Mouse (Mus musculus): Measurements from ENCODE around the gene Nlrp9b.
"Not testable (repeated sequence)": the region's sequence is repeated elsewhere in the genome, so short reads cannot be mapped to it uniquely, and the experiment has no call there.

The Nlrp9b gene

DNA sequence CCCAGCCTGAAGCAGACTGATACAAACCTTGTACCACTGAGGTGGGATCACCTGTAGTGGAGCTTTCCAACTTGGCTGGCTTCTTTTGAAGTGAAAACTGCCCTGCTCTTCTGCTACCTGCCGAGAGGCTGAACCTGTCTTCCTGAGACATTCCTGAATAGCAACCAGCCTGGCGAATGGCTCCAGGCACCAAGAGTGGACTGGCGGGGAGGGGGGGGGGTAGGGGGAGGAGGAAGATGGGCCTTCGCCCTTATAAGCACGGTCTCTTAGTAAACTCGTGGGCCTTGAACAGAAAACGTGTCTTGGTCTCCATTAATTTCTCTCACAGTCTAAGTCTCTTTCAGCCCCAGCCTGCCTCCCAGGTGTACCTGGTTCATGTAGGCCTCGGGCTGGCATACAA is at the start of gene Nlrp9b:
Nlrp9b (plus strand) TSS at position 301 of the 400 bp plus-strand sequence.
- DNase-seq (ENCODE audit: extremely low read depth, low read depth) = not testable (repeated sequence)

- DNase-seq (ENCODE audit: extremely low read depth, low read depth) = no peak
These were observed 46.6 kb upstream of the Nlrp9b start for GRCm38 (mm10) chr7:19944709-19945108.

DNA sequence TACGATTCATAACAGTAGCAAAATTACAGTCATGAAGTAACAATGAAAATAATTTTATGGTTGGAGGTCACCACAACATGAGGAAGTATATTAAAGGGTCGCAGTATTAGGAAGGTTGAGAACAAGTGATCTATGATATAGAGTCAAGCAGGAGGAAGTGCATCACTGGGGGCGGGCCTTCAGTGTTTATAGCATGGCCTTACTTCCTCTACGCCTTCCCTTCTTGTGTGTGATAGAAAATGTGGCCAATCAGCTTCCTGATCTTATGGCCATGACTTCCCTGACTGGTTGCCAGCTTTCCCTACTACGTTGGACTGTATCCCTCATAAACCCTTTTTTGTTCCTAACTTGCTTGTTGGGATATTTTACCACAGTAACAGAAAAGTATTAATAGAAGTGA is 46.1 kb upstream of the Nlrp9b start:
- DNase-seq (ENCODE audit: extremely low read depth, low read depth) = no peak

GRCm38 (mm10) chr7:19945821-19946515 is 45.3 kb upstream of the Nlrp9b start:
- no peak for DNase-seq (ENCODE audit: extremely low read depth, low read depth)

GRCm38 (mm10) chr7:19948956-19949355 is 42.3 kb upstream of the Nlrp9b start:
- DNase-seq (ENCODE audit: extremely low read depth, low read depth) = no peak

DNA sequence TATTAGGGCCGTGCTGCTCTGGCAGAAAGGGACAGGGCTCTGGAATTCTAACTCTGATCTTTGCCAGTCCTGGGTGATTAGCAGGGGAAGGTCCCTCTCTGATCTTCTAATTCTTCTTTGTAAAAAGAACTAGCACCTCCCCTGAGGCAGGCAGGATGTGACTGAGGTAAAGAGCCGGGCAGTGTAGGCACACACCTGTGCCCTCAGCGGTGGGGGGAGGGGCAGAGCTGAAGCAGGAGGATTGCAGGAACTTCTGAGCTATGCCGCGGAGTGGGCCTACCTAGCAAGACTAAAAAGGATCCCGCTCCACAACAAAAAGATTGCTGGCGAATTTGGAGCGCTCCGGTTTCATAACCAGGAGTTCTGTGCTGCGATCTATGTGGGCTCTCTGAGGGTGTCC is 41.3 kb upstream of the Nlrp9b start:
- DNase-seq (ENCODE audit: extremely low read depth, low read depth) = no peak

- DNase-seq (ENCODE audit: extremely low read depth, low read depth) = no peak
These were observed 40.7 kb upstream of the Nlrp9b start, which contains the start of gene Igsf23 for GRCm38 (mm10) chr7:19950589-19950988. Gene Igsf23, minus strand, starts transcription at chr7:19950756.

DNA sequence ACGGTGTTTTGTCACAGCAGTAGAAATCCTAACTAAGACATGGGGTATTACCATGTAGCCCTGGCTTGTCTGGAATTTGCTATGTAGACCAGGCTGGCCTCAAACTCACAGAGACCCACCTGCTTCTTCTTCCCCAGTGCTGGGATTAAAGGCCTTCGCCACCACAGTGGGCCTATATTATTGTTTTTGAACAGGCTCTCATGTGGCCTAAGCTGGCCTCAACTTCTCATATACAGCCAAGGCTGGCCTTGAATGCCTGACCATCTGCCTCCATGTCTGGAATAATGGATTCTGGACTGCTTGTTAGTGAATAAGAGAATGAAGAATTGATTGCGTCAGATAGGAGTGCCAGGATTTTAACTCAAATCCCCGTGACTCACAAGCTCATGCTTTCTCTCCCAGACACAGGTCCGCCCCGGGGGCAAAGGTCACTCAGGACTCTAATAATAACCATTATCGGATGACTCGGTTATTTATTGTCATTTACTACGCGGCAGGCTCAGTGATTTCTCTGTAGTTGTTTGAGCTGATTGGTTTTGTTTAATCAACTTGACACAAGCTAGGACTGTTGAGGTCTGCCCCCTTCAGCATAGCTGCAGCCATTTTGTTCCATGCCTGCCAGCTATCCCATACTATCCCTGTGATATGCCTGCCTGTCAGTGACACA is 38.8 kb upstream of the Nlrp9b start:
- DNase-seq (ENCODE audit: extremely low read depth, low read depth) = no peak

DNA sequence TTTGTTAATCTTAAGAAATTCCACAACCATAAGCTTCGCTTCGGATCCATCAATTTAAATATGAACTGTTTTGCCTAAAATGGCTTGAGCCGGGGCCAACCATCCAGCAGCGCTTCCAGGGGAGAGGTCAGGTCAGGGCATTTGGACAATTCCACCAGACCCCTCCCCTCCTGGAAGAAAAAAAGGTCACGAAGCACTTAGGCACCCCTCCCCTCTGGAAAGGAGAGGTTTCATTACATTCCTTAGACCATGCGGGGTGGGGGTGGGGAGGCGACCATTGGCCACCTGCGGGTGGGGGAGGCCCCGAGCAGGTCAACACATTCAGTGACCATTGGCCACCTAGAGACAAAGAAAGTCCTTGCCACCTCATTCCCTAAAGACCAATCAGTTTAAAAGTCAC is 38.2 kb upstream of the Nlrp9b start:
- DNase-seq (ENCODE audit: extremely low read depth, low read depth) = no peak

DNA sequence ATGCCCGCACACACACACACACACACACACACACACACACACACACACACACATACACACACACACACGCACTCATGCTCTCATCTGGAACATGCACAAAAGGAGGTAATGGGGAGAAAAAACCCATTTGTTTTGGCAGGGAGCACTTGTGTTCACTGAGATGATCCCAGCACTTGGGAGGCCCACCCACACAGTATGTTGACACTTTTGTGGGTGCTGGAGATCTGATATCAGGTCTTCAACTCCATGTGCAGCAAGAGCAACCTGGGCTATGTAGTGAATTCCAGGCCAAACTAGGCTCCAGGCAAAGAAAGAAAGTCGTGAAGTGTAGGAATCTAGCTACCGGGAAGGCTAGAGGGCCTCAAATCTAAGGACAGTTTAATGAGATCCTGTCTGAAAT is 35.4 kb upstream of the Nlrp9b start:
- no peak for DNase-seq (ENCODE audit: extremely low read depth, low read depth)

DNA sequence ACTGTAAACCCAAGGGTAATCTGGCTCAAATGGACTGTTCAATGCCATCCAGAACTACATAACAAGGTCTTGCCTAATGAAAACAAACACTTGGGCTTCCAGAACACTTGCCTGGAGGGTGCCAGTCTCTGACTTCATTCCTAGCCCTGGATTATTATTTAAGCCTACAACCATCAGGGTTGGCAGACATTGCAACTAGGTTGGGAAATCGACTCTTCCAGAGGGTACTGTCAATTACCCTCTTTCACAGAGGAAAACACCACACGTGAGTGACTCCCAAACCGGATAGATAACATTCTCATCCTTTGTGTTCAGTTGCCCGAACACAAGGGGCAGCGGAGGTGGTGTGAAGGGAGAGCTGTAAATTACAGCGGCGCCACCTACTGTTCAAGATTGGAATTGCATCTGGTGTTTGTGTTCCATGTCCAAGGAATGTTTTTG is 34.9 kb upstream of the Nlrp9b start:
- peak; percentile 54 for DNase-seq (ENCODE audit: extremely low read depth, low read depth)

- DNase-seq (ENCODE audit: extremely low read depth, low read depth) = no peak
These were observed 28.8 kb upstream of the Nlrp9b start for GRCm38 (mm10) chr7:19962423-19962822.

DNA sequence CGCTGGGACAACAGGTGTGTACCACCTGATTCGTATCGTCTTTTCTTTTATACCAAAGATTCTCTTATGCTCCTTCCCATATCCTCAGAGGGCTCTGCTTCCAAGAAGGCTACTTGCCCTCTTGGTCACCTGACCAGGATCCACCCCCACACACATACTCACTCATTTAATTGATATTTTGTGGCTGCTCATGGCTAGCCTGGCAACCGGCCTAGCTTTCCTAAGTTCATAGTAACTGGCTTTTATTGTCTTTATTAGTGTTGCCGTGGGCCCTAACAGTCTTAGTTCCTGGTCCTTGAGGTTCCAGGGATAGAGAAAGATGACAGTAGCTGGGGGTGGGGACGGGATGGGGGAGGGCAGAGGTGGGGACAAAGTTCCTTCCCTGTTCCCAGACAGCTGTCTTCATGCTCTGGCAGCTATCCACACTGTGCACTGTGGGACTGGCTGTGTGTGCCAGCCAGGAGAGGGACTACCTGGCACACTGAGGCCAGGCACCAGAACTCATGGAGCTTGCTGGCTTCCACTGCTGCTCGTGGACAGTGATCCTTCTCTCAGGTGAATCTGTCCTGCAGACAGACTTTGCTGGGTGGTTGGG is 26.2 kb upstream of the Nlrp9b start, which contains the start of gene Ceacam20:
Ceacam20 (plus strand) TSS at position 428 of the 595 bp plus-strand sequence.
- DNase-seq (ENCODE audit: extremely low read depth, low read depth) = no peak

DNA sequence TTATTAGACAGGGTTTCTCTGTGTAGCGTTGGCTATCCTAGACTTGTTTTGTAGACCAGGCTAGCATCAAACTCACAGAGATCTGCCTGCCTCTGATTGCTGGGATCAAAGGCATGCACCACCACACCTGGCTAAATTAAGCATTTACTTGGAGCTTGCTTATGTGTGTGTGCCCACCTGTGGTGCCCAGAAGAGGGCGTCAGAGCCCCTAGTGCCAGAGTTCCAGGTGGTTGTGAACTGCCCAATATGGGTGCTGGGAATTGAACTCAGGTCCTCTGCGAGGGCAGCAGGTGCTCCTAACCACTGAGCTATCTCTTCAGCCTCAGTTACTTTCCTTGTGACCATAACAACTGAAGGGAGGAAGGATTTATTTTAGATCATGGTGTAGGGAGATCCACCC is 22.2 kb upstream of the Nlrp9b start:
- no peak for DNase-seq (ENCODE audit: extremely low read depth, low read depth)

DNA sequence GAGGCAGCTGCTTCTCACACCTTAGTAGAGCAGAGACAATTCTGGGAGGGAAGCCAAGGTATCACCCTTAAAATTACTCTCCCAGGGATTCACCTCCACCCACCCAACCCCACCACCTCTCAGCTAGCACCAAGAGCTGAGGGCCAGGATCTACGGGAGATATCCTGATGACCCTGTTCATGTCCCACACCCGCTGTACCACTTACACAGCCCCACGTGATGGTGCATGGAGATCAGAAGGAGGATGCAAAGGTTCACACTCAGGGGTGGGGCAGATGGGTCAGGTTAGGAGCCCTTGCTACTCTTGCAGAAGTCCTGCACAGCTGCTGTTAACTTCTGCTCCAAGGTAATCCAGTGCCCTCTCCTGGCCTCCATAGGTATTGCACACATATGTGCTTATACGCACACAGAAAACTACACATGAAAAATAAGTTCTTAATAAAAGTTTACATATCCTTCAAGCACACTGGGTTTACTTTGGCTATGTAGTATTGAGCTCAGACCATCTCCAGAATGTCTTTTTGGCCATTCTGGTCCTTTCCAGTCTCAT is 21.6 kb upstream of the Nlrp9b start:
- no peak for DNase-seq (ENCODE audit: extremely low read depth, low read depth)

DNA sequence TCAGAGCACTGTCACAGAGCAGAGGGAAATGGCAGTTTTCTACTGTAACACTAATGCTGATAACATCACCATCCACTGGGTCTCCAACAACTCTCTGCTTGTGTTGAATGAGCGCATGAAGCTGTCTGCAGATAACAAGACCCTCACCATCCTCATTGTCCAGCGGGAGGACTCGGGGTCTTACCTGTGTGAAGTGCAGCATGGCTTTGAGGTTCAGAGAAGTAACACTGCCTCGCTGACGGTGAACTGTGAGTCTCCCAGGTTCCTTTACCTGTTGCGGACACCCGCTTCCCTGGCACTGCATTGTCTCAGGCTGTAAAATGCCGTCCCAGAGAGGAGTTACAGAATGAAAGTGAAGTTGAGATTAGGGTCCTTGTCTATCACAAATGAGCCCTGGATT is 21.1 kb upstream of the Nlrp9b start:
- DNase-seq (ENCODE audit: extremely low read depth, low read depth) = no peak

- DNase-seq (ENCODE audit: extremely low read depth, low read depth) = no peak
These were observed 19.7 kb upstream of the Nlrp9b start for GRCm38 (mm10) chr7:19971516-19971915.

- DNase-seq (ENCODE audit: extremely low read depth, low read depth) = not testable (repeated sequence)
These were observed 5.5 kb downstream of the Nlrp9b start for GRCm38 (mm10) chr7:19996721-19997120.

DNA sequence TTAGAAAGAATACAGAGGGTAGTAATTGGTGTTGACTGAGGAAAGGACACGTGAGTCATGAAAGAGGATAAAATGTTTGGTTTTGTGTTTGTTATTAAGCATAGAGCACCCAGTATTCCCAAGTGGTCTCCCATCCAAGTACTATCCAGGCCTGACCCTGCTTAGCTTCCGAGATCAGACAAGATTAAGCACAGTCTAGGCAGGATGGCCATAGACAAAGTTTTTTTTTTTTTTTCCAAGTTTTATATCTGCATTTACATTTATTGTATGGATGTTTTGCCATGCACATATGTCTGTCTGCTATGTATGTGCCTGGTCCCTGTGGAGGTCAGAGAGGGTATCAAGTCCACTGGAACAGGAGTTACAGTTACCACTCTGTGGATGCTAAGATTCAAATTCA is 18.7 kb downstream of the Nlrp9b start:
- DNase-seq (ENCODE audit: extremely low read depth, low read depth) = no peak

DNA sequence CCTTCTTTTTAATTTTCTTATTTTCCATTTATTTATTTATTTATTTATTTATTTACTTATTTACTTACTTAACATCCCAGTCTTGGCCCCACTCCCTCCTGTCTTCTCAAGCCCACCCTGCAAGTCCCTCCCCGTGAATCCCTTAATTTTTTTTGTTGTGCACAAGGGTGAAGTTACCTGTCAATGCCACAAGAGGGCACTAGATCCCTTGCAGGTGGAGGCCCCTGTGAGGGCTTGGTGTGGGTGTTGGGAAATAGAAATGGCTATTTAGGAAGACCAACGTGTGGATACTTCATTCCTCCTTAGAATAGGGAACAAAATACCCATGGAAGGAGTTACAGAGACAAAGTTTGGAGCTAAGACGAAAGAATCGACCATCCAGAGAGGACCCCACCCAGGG is 72.8 kb downstream of the Nlrp9b start:
- DNase-seq (ENCODE audit: extremely low read depth, low read depth) = peak; percentile 2

GRCm38 (mm10) chr7:20078118-20078517 is 86.9 kb downstream of the Nlrp9b start:
- not testable (repeated sequence) for DNase-seq (ENCODE audit: extremely low read depth, low read depth)

DNA sequence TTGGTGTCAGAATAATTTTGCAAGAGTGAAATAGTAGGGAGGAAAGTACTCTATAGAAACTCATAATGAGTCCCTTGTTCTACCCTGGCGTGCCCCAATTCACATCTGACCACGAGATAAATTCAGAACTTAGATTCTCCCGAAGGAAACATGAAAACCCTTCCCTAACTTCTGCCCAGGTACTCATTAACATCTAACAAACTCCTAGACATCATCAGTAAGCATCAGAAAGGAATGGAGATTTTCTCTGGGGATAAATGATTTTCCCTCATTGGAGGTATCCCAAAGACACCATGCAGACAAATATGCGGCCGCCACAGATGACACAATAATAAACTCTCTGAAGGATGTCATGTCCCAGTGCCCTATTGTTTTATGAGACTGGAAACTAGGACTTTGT is 108.1 kb downstream of the Nlrp9b start, which contains the start of gene Vmn1r91:
Vmn1r91 (plus strand) TSS at position 301 of the 400 bp plus-strand sequence.
- not testable (repeated sequence) for DNase-seq (ENCODE audit: extremely low read depth, low read depth)

Measured in MEL-GATA-1-ER (cell line).